Comparison of ENCODE assay signal across 21 mouse cellular contexts in genomic region chr13:111975549-111975948, GRCm38 (mm10).
DNase-seq lines count a peak whose midpoint lies in the region; ATAC-seq and TF ChIP-seq lines count a peak whose summit lies in the region.
"Had no signal": no experiment of that assay in that cellular context is flagged by ENCODE, and none has a peak within 500 bp of the region (broad histone marks: within the 10 kb centered on the region; RNA-seq: fewer than 3 reads in every experiment).

No protein-coding gene starts in this region.

- H3K4me1 ChIP-seq in liver, postnatal 0 days (ENCODE audit: insufficient read depth), result peaks cover 10% of the 10 kb centered on the region
- H3K4me1 ChIP-seq in liver, embryonic 11.5 days (replicated peaks; ENCODE audit: control insufficient read depth, insufficient read depth, low read length), result peaks cover 8% of the 10 kb centered on the region; the same call in 1 of the 2 replicates
- H3K4me1 ChIP-seq in forebrain, embryonic 13.5 days, result peaks cover 26% of the 10 kb centered on the region

- H3K27me3 ChIP-seq in liver, postnatal 0 days (ENCODE audit: insufficient read depth, low read length), result no peaks in the 10 kb centered on the region
- no peaks in the 10 kb centered on the region for H3K27me3 ChIP-seq in liver, embryonic 11.5 days (replicated peaks; ENCODE audit: control insufficient read depth, insufficient read depth, low read length)
- H3K27me3 ChIP-seq in forebrain, embryonic 13.5 days, result no peaks in the 10 kb centered on the region
- H3K27me3 ChIP-seq: forebrain, embryonic 12.5 days; Patski had no signal

- 63% methylated on average over 3 of the region's 3 CpGs for WGBS in liver, postnatal 0 days (ENCODE audit: insufficient replicate concordance)
- WGBS in liver, embryonic 11.5 days, result 62% methylated on average over 3 of the region's 3 CpGs
- 89% methylated on average over 3 of the region's 3 CpGs for WGBS in forebrain, embryonic 13.5 days

- H3K4me3 ChIP-seq in liver, postnatal 0 days (ENCODE audit: low read depth, low read length), result no peak overlapping the region
- no peak overlapping the region for H3K4me3 ChIP-seq in liver, embryonic 11.5 days (ENCODE audit: low read depth, low read length)
- no peak overlapping the region for H3K4me3 ChIP-seq in forebrain, embryonic 13.5 days
- H3K4me3 ChIP-seq: forebrain, embryonic 12.5 days; hindbrain, embryonic 10.5 days had no signal

- H3K27ac ChIP-seq in liver, postnatal 0 days (ENCODE audit: low read depth), result no peak overlapping the region
- no peak overlapping the region for H3K27ac ChIP-seq in liver, embryonic 11.5 days (ENCODE audit: low read depth, low read length)
- no peak overlapping the region for H3K27ac ChIP-seq in forebrain, embryonic 13.5 days
- H3K27ac ChIP-seq: forebrain, embryonic 12.5 days; hindbrain, embryonic 10.5 days; hindbrain, embryonic 14.5 days; hindbrain, postnatal 0 days had no signal

- 0 out of 2 replicates have a peak, but pooled peaks have one; percentile 23 for ATAC-seq in liver, postnatal 0 days
- ATAC-seq in liver, embryonic 11.5 days (replicated peaks; ENCODE audit: low FRiP score), result no peak
- ATAC-seq in megakaryocyte-erythroid progenitor cell, adult 5-6 weeks (replicated peaks; ENCODE audit: low FRiP score, low TSS enrichment, poor library complexity, severe bottlenecking), result peak; percentile 58
- ATAC-seq in forebrain, embryonic 13.5 days, result no peak
- ATAC-seq: forebrain, embryonic 16.5 days; hindbrain, postnatal 0 days; Patski had no signal

- intact Hi-C loops in heart, postnatal 25 days (cut with DNase I), result no loop called here

- H3K4me2 ChIP-seq in liver, postnatal 0 days (ENCODE audit: low read depth, low read length), result no peak overlapping the region
- H3K4me2 ChIP-seq in liver, embryonic 11.5 days, result no peak overlapping the region
- no peak overlapping the region for H3K4me2 ChIP-seq in forebrain, embryonic 13.5 days
- H3K4me2 ChIP-seq: forebrain, embryonic 12.5 days; heart, embryonic 11.5 days; hindbrain, embryonic 14.5 days had no signal

- H3K36me3 ChIP-seq in liver, postnatal 0 days (replicated peaks; ENCODE audit: insufficient read depth, low read length), result no peaks in the 10 kb centered on the region
- no peaks in the 10 kb centered on the region for H3K36me3 ChIP-seq in liver, embryonic 11.5 days (ENCODE audit: control insufficient read depth, insufficient read depth, low read length)
- H3K36me3 ChIP-seq in forebrain, embryonic 13.5 days (ENCODE audit: poor library complexity, severe bottlenecking), result no peaks in the 10 kb centered on the region
- H3K36me3 ChIP-seq: forebrain, embryonic 12.5 days; hindbrain, embryonic 10.5 days had no signal

- H3K9ac ChIP-seq in liver, postnatal 0 days (replicated peaks), result no peak overlapping the region
- no peak overlapping the region for H3K9ac ChIP-seq in liver, embryonic 11.5 days (ENCODE audit: low read depth, low read length)
- H3K9ac ChIP-seq in forebrain, embryonic 13.5 days, result no peak overlapping the region
- H3K9ac ChIP-seq: forebrain, embryonic 12.5 days; hindbrain, embryonic 14.5 days had no signal

- H3K9me3 ChIP-seq in liver, postnatal 0 days (ENCODE audit: low read length), result no peaks in the 10 kb centered on the region
- no peaks in the 10 kb centered on the region for H3K9me3 ChIP-seq in liver, embryonic 11.5 days (ENCODE audit: control insufficient read depth, low read length)
- H3K9me3 ChIP-seq in forebrain, embryonic 13.5 days (replicated peaks), result no peaks in the 10 kb centered on the region
- H3K9me3 ChIP-seq: forebrain, embryonic 12.5 days; hindbrain, embryonic 10.5 days had no signal

- DNase-seq in heart, adult 11 months, result peak; percentile 8
- DNase-seq in heart, postnatal 25 days (ENCODE audit: low spot score), result no peak
- DNase-seq in liver, postnatal 0 days, result no peak
- DNase-seq in liver, embryonic 11.5 days (ENCODE audit: low spot score), result no peak
- DNase-seq: adrenal gland, postnatal 10 days; adrenal gland, postnatal 36 days; cerebellum, adult 18-20 months; cerebellum, adult 9-10 months; cerebellum, postnatal 14 days; gastrocnemius, postnatal 10 days; gastrocnemius, postnatal 36 days; heart, postnatal 36 days had no signal

- peak; percentile 79 for TF ChIP-seq EP300 in liver, postnatal 0 days (IDR thresholded peaks at IDR 0.05; ENCODE audit: low read depth)

- TF ChIP-seq CTCF in liver, postnatal 0 days (IDR thresholded peaks at IDR 0.05; ENCODE audit: low read depth), result no peak

Comparison
In these comparisons a context has a peak if more than half of its experiments do, and no peak if none do; other contexts are left out.
1. ATAC-seq: peak in liver, postnatal 0 days (single experiment) and megakaryocyte-erythroid progenitor cell, adult 5-6 weeks (single experiment); none in liver, embryonic 11.5 days (single experiment) and forebrain, embryonic 13.5 days (single experiment).